Mouse (Mus musculus) liver, adult (tissue): ENCODE data around the gene Grap2.

Experiments
- GATA4 ChIP-seq: IDR thresholded peaks from 2 replicates; pipeline ENCODE4 v1.6.1; 2014; ENCODE audit warnings: mild to moderate bottlenecking, low read length; ENCODE audit not compliant: insufficient replicate concordance

Grap2 gene

GRCm38 (mm10) chr15:80559978-80560377 is 12.4 kb upstream of the Grap2 start:
- no peak for TF ChIP-seq GATA4

GRCm38 (mm10) chr15:80560646-80561580 is 11.5 kb upstream of the Grap2 start:
- TF ChIP-seq GATA4, result no peak

GRCm38 (mm10) chr15:80562446-80562845 is 9.9 kb upstream of the Grap2 start:
- TF ChIP-seq GATA4, result no peak

- TF ChIP-seq GATA4, result no peak
Observed at GRCm38 (mm10) chr15:80563634-80564208, 8.7 kb upstream of the Grap2 start.

- TF ChIP-seq GATA4, result no peak
Observed at GRCm38 (mm10) chr15:80565106-80565665, 7.2 kb upstream of the Grap2 start, which contains the start of gene Enthd1. TSS of gene Enthd1 (minus strand) at chr15:80565156.

GRCm38 (mm10) chr15:80566696-80567095 is 5.7 kb upstream of the Grap2 start:
- TF ChIP-seq GATA4, result no peak

GRCm38 (mm10) chr15:80567139-80567538 is 5.3 kb upstream of the Grap2 start:
- TF ChIP-seq GATA4, result no peak

GRCm38 (mm10) chr15:80567731-80568130 is 4.7 kb upstream of the Grap2 start:
- TF ChIP-seq GATA4, result no peak

GRCm38 (mm10) chr15:80569205-80569604 is 3.2 kb upstream of the Grap2 start:
- TF ChIP-seq GATA4, result no peak

GRCm38 (mm10) chr15:80570226-80570625 is 2.2 kb upstream of the Grap2 start:
- TF ChIP-seq GATA4, result no peak

GRCm38 (mm10) chr15:80571611-80572010 is 783 bp upstream of the Grap2 start:
- TF ChIP-seq GATA4, result no peak

- TF ChIP-seq GATA4, result no peak
Observed at GRCm38 (mm10) chr15:80572811-80573520, 572 bp downstream of the Grap2 start.

- TF ChIP-seq GATA4, result no peak
Observed at GRCm38 (mm10) chr15:80574211-80575040, 2.0 kb downstream of the Grap2 start.

- TF ChIP-seq GATA4, result no peak
Observed at GRCm38 (mm10) chr15:80575817-80576370, 3.5 kb downstream of the Grap2 start.
